Mouse (Mus musculus): ENCODE data around the gene Nr2f1.

DNA sequence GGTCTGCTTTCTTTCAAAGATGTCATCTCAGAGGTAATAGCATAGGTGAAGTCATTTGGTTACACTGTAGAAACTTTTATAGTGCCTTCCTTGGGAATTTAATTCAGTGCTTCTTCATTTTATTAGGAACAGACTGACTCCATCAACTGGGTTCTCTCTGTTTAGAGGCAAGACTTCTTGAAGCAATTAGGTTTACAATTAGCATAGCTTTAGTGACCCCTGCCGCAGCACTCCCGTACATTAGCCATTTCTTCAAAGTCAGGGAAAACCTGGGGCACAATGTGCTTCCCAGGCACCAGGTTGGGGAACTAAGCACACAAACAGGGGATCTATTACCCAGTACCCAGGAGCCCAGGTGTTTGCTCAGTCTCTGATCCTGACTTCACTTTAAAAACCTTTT lies 13.6 kb upstream of the Nr2f1 start:
- no peak for TF ChIP-seq CTCF (IDR thresholded peaks at IDR 0.05; ENCODE audit: low read depth, low read length)
- TF ChIP-seq POLR2A (IDR thresholded peaks at IDR 0.05; ENCODE audit: borderline replicate concordance, low read depth, low read length), result no peak

Data from bone marrow macrophage, adult 2 months (primary cell).